Mouse (Mus musculus) left cerebral cortex, postnatal 14 days (tissue): ENCODE measurements around the gene Enam. TPM values are rescaled to one million over a fixed set of nuclear protein-coding genes. Genes with fewer than 3 reads are reported as not detected.
"Not testable (repeated sequence)": the region's sequence is repeated elsewhere in the genome, so short reads cannot be mapped to it uniquely, and the experiment has no call there.

Source experiments
- DNase-seq, 2 experiments: peaks; one replicate each; pipeline ENCODE4 v3.0.0; 2021 to 2022; ENCODE audit warnings: low spot score in 2 of 2, mixed read lengths in 1 of 2
- intact Hi-C: fragments of 180-260 bp; cut with DNase I; formaldehyde crosslinking; loops from one replicate; pipeline ENCODE4 v1.15.1; 2025
- long read RNA-seq, 2 experiments: library from polyadenylated mRNA; stranded (forward); transcript quantifications; one replicate each; pipeline ENCODE4 v2.0.0; 2021
- total RNA-seq, 2 experiments: library from RNA; stranded (reverse); gene quantifications; 2 replicates each; pipeline ENCODE4 v1.2.3; 2021

Enam gene
- total RNA-seq, result not detected
- long read RNA-seq, experiment 1, result 0 reads
- long read RNA-seq, experiment 2, result 0 reads

DNA sequence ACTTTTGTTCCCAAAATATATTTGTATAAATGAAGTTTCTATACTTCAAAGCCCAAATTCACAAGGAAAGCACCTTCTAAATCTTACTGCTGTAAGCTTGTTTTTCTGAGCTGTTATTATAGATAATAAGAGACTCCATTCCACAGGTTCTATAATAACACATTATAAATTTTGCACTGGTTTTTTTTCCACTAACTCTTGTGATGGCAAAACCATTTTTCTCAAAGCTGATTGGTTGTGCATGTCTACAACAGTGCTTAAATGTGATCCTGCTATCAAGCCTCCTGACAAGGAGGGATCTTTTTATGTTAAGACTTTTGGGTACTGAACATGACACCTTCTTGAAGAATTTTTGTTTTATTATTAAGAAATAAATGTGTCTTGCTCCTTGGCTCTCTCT, at the start of gene Enam:
Enam (plus strand) TSS at position 301 of the 400 bp plus-strand sequence.
- intact Hi-C loops, result no loop called here
- no peak for DNase-seq

- no peak for DNase-seq
- intact Hi-C loops, result no loop called here
These were observed 32.1 kb upstream of the Enam start, which contains the start of gene Ambn for GRCm38 (mm10) chr5:88455691-88456090. Gene Ambn, plus strand, starts transcription at chr5:88455991.

DNA sequence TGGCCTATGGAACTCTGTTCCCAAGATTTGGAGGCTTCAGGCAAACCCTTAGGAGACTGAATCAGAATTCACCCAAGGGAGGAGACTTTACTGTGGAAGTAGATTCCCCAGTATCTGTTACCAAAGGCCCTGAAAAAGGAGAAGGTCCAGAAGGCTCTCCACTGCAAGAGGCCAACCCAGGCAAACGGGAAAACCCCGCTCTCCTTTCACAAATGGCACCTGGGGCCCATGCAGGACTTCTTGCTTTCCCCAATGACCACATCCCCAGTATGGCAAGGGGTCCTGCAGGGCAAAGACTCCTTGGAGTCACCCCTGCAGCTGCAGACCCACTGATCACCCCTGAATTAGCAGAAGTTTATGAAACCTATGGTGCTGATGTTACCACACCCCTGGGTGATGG, 20.3 kb upstream of the Enam start:
- intact Hi-C loops, result no loop called here
- no peak for DNase-seq

DNA sequence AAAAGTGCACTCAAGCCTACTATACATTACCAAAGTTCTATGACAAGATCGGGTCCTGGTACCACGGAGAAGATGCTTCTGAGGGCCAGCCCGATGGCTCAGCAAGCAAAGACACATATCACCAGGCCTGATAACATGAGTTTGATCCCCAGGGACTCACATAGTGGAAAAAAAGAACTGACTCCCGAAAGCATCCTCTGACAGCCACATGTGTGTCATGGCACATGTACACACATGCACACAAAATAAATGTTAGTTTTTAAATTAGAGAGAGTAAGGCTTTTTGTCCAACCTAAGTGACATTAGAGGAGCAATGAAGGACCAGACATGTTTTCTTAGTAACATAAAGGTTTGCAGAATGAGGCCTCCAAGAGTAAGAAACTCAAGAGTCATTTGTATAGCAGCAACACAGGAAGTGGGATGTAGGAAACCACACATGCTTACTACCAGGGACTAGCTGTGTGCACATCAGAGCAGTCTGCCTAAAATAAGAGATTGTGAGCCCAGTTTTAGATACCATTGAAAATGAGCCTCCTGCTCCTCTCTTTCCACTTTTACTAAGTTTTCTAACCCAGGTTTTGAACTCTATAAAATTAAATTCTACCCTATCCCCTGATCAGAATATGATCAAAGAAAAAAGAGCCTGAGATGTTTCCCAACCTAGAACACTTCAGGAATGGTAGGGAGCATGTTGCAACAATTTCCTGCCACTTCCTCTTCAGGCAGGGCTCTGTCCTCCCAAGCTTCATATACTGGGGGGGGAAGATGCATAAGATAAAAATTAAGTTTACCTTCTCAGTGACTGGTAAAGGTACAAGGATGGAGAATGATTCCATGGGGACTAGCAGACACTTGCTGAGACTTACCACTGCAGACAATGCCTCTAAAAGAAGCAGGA, 18.7 kb upstream of the Enam start:
- intact Hi-C loops, result no loop called here
- no peak for DNase-seq

DNA sequence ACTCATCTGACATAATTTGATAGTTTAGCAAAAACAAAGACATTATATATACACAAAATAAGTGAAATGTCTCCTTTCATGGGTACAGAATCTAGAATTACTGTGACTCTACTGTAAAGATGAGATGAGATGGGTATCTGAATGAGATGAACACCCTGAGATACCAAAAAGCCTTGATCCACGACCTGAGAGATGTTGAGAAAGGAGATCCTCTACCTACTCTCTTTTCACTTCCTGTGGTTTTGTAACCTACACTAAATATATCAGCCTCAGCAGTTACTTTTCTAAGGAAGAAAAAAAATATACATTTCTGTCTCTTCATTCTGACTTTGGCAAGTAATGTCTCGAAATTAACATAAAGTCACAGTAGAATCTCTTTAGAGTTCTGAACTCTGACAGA, 1.2 kb downstream of the Enam start:
- intact Hi-C loops, result no loop called here
- no peak for DNase-seq

- DNase-seq, result no peak
- intact Hi-C loops, result no loop called here
These were observed 3.3 kb downstream of the Enam start for GRCm38 (mm10) chr5:88491111-88491510.

DNA sequence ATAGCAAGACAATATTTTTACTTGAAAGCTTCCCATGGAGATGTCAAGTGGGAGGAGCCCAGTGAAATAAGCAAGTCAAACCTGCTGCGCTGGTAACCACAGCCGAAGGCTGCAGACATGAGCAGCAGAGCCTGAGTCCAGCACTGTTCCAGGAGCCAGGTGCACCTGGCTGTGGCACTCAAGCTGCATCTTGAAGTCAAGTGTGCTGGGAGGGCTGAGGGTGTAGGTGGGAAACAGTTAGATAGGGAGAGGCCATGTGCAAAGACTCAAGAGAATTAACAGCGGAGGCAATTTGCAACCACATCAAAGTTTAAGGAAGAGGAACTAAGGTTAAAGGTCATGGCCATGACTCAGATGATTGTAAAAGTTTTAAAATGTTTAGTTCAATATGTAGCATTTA, 12.0 kb downstream of the Enam start:
- intact Hi-C loops, result no loop called here
- DNase-seq, result no peak

- intact Hi-C loops, result no loop called here
- DNase-seq, result no peak
These were observed 20.8 kb downstream of the Enam start for GRCm38 (mm10) chr5:88508555-88508954.

- DNase-seq, result no peak
- intact Hi-C loops, result no loop called here
These were observed 21.2 kb downstream of the Enam start for GRCm38 (mm10) chr5:88508990-88509389.

DNA sequence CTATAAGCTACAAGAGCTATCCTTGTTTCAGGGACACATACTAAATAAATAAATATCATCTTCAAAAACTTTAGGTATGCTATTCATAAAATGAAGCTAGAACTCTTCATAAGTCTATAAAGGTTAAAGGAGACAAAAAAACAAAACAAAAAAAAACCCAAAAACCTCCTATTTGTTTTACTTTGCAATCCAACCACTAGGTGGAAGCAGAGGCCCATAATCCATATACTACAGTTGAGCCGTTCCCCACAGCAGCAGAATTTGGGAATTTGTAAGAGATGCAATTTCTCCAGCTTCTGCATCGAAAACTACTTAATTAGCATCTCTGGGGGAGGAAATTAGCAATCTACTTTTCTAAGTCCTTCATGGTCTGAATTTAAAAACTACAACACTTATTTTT, 31.5 kb downstream of the Enam start:
- DNase-seq, result peak; percentile 45
- intact Hi-C loops, result no loop called here

DNA sequence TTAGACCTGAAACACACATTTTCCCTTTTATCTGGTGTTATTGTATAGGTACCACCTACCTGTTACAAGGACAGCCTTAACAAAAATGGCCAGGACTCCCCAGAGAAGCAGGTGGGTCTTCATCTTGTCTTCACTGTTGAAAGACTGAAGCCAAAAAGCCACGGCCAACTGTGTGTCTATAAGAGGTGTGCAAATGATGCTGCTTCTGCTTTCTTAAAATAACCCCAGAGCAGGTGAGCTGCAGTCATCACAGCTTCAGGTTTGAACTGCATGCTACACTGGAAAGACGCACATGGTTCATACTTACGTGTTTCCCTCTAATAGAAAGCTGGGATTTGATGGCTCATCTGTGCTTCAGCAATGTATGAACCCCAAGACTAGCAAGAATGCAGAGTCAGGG, 39.9 kb downstream of the Enam start, which contains the start of gene Jchain:
Jchain (minus strand) TSS at position 235 of the 400 bp plus-strand sequence.
- intact Hi-C loops, result no loop called here

GRCm38 (mm10) chr5:88530908-88531307, 43.1 kb downstream of the Enam start:
- intact Hi-C loops, result no loop called here
- no peak for DNase-seq

More for the DNA sequence above, 39.9 kb downstream of the Enam start, which contains the start of gene Jchain:
- DNase-seq, result no peak

DNA sequence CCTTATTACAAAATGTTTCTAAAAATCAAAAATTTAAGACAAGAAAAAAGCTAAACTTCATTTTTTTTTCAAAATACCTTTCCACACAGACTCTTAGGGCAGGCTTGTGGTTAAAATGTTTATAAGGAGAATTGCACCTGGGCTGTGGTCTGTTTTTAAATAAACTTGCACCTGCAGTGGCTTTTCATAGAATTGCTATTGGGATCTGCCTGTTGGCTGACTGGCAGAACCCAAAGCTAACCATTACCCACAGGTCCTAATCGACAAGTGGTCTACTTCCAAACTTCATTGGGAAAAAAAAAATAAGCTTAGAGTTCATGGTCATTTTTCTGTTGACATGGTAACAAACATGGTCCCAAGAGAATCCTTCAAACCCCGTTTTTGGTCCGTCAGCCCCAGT, 46.9 kb downstream of the Enam start:
- no peak for DNase-seq
- intact Hi-C loops, result no loop called here

DNA sequence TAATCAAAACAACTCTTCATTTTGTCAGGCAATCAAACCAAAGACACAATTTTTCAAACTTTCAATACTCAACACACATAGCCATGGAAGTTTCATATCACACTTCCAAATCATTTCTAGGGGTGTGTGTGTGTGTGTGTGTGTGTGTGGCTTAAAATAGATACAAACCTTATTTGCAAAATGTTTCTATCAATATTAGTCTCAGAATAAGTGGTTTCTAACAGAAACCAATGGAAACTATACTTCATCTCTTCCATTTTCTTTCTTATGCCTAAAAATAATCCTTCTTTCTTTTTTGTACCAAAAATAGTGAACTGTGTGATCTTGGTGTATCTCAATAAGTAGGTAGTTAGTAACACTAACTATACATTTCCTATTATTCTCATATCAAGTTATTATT, 53.1 kb downstream of the Enam start:
- DNase-seq, result no peak
- intact Hi-C loops, result no loop called here

DNA sequence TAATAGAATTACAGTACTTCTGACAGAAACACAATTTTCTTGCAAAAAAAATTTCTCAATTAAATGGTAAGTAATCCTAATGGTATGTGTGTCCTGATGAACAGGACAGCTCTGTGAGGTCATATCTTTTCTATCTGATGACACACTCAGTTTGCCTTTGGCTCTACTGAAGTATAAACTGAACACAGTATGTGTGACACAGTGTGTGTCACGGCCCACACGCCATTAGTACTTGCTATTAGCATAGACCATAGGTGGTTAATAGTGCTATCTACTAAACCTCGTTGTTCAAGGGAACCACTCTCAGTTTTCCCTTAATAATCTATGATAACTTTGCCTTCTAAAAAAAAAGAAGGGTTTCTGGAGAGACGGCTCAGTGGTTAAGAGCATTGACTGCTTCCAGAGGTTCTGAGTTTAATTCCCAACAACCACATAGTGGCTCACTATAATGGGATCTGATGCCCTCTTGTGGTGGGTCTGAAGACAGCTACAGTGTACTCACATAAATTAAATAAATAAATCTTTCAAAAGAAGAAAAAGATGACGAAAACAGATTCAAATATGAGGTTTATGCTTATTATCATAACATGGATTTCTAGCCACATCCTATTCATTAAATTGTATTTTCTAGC, 55.0 kb downstream of the Enam start:
- DNase-seq, result peak; percentile 52 to 65
- intact Hi-C loops, result no loop called here

DNA sequence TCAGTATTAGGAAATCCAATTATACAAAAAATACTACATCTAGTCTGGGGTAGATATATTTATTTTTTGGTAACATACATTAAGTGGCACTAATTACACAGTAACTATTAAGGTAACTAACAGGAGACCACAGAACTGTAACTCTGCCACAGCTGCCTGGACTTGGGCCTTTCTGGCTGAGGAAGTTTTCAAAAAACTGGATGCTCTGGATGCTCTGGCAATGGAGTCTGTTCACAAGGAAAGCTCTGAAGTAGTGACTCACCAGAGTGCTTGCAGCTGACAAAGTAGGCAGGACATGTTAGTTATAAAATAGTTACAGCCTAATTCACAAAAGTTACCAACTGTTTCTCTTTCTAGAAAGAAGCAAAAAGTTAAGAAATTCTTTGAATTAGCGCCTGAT, 56.6 kb downstream of the Enam start:
- intact Hi-C loops, DNase-seq: not testable (repeated sequence)

GRCm38 (mm10) chr5:88545536-88545935, 57.8 kb downstream of the Enam start:
- intact Hi-C loops, result no loop called here
- DNase-seq, result no peak

DNA sequence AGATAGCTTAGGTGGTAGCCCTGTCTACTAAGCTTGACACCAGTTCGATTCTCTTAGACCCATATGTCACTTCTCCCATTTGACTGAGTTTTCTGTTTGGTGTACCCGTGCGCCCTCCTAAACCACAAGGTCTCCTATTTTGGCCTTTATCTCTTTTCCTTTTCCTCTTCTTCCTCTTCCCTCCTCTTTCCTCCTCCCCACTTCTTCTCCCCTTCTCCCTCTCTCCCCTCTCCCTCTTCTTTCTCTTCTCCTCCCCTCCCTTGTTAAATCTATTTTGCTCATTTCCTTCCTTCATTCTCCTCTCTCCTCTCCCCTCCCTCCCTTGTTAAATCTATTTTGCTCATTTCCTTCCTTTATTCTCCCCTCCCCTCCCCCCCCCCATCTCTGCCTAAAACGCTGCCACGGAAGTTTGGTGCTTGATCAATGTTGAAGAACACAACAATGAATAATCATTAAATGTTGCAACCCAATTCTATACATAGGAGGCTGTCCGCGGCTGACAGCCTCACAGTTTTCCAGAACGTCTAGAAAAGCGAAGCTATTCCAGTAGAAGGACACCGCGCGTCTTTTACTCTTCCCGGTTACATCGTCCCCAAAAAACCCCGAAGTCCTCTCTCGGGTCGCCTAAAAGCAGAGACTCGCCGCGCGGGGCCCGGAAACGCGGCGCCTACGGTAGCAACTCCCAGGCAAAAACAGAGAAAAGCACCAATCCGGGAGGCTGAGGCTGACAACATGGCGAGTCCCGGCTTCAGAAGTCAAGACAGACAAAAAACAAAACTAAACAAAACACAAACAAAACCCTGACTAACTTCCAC, 65.7 kb downstream of the Enam start:
- no peak for DNase-seq
- intact Hi-C loops, result no loop called here

DNA sequence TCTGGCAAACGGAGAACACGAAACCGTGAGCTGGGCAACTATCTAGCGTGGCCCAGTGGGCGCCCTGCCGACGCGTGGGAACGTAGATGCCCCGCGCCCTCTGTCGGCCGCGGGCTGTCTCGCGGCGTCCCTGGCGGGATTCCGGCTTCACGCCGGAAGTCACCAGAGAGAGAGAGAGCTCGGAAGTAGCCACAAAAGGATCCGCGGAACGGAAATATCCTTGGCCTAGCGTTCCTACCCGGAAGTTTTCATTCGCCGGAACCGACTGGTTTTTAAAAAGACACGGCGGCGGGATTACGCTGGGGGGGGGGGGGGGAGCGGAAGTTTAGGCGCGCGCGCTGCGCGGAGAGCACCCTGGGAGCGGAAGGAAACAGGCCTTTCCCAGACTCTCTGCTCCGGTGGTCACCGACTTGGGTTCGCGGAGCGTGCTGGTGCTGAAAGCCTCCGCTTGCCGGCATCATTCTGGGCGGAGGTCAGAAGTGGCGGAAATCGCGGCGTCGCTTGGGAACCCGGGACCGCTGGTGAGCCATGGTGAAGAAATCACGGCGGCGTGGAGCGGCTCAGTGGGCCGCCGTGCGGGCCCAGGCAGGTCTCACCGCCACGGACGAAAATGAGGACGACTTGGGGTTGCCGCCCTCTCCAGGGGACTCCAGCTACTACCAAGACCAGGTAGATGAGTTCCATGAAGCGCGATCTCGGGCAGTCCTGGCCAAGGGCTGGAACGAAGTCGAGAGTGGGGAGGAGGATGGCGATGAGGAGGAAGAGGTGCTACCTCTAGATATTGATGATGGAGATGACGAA, 66.5 kb downstream of the Enam start, which contains the start of gene Utp3:
Utp3 (plus strand) TSS at position 377 of the 801 bp plus-strand sequence.
- peak; percentile 98 to 99 for DNase-seq
- intact Hi-C loops, result no loop called here
